Mouse (Mus musculus): ENCODE measurements around the gene Tas2r113.
"Not testable (repeated sequence)": the region's sequence is repeated elsewhere in the genome, so short reads cannot be mapped to it uniquely, and the experiment has no call there.

The Tas2r113 gene

GRCm38 (mm10) chr6:132892711-132893110 is at the start of gene Tas2r113:
Gene Tas2r113, plus strand, starts transcription at chr6:132893011.
- DNase-seq: no peak

DNA sequence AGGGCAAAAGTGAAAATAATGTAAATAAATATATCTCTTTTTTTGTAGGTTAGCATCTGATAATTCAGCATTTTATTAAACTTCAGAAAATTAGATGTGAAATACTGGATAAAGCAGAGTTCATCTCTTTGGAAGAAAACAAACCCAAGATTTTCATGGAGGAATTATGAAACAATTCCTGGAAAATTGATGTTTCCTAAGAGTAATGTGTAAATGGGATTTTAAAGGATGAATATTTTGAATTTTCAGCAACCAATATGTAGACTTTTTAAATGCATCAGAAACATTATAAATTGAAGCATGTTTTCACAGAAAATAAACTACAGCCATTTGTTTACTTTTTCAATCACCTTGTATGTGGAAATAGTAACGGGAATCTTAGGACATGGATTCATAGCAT is 46.0 kb upstream of the Tas2r113 start, which contains the start of gene Tas2r123:
TSS of gene Tas2r123 (plus strand) at position 301 of the 400 bp plus-strand sequence.
- no peak for DNase-seq

GRCm38 (mm10) chr6:132855138-132855537 is 37.7 kb upstream of the Tas2r113 start, which contains the start of gene Tas2r116:
Gene Tas2r116, plus strand, starts transcription at chr6:132855438.
- no peak for DNase-seq

DNA sequence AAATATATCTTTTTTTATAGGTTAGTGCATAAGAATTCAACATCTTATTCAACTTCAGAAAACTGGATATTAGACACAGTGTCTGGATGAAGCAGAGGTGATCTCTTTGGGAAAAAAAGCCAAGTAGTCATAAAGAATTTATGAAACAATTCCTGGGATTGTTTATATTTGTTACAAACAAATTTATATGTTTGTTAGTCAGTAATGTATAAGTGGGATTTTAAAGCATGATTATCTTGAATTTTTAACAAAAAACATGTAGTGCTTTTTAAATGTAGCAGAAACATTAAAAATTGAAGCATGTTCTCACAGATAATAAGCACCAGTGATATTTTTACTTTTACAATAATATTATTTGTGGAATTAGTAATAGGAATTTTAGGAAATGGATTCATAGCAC is 25.1 kb upstream of the Tas2r113 start, which contains the start of gene Tas2r110:
TSS of gene Tas2r110 (plus strand) at position 301 of the 400 bp plus-strand sequence.
- DNase-seq: no peak

GRCm38 (mm10) chr6:132909351-132909750 is 16.5 kb downstream of the Tas2r113 start, which contains the start of gene Tas2r125:
Gene Tas2r125, plus strand, starts transcription at chr6:132909651.
- no peak for DNase-seq

DNA sequence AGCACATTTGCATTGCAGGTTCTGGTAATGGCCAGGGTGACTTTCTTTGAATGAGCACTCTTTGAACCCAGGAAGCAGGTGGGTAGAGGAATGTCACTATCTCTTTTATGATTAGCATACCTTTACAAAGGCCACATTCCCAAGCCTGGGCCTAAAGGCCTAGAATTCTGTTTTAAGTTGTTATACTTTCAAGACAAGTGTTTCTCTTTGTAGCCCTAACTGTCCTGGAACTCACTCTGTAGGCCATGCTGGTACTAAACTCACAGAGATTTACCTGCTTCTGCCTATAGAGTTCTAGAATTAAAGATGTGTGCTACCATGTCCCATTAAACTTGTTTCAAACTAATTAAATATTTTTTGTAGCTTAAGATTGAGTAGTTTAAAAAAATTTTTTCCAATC is 48.6 kb downstream of the Tas2r113 start:
- DNase-seq: not testable (repeated sequence)

Data from right cerebral cortex, postnatal 14 days (tissue).